Mouse (Mus musculus) liver, embryonic 11.5 days (tissue): Measurements from ENCODE around the gene Sf3a1. TPM values are rescaled to one million over a fixed set of nuclear protein-coding genes. Genes with fewer than 3 reads are reported as not detected.
"Not testable (repeated sequence)": the region's sequence is repeated elsewhere in the genome, so short reads cannot be mapped to it uniquely, and the experiment has no call there.

ENCODE experiments used
- ATAC-seq: fragments of 200-750 bp; cut with Nextera tagmentation; replicated peaks from 2 replicates; pipeline ENCODE4 v1.8.0; 2017; ENCODE audit warnings: moderate number of reproducible peaks, mild to moderate bottlenecking, moderate TSS enrichment, moderate library complexity; ENCODE audit not compliant: low FRiP score
- DNase-seq: peaks from one replicate; pipeline ENCODE4 v3.0.0-alpha.2; 2017; ENCODE audit warnings: low spot score
- H3K27ac ChIP-seq: fragments of 300-500 bp; sonication (generic); 2 replicates; pipeline ENCODE4 v1.5.1; 2014; ENCODE audit warnings: mild to moderate bottlenecking, low read depth, low read length, control low read depth
- H3K27me3 ChIP-seq: fragments of 300-500 bp; sonication (generic); replicated peaks from 2 replicates; pipeline ENCODE4 v1.6.1; 2014; ENCODE audit warnings: low read length, mixed read lengths; ENCODE audit not compliant: control insufficient read depth, insufficient read depth
- H3K36me3 ChIP-seq: fragments of 300-500 bp; sonication (generic); 2 replicates; pipeline ENCODE4 v1.6.1; 2014; ENCODE audit warnings: mild to moderate bottlenecking, low read length, moderate library complexity, mixed read lengths; ENCODE audit not compliant: control insufficient read depth, insufficient read depth
- H3K4me1 ChIP-seq: fragments of 300-500 bp; sonication (generic); replicated peaks from 2 replicates; pipeline ENCODE4 v1.6.1; 2014; ENCODE audit warnings: low read length, mixed read lengths; ENCODE audit not compliant: control insufficient read depth, insufficient read depth
- H3K4me2 ChIP-seq: fragments of 300-500 bp; sonication (generic); 2 replicates; pipeline ENCODE4 v1.6.1; 2014; ENCODE audit warnings: mild to moderate bottlenecking, control low read depth, moderate library complexity
- H3K4me3 ChIP-seq: fragments of 300-500 bp; sonication (generic); 2 replicates; pipeline ENCODE4 v1.5.1; 2014; ENCODE audit warnings: low read depth, low read length, control low read depth
- H3K9ac ChIP-seq: fragments of 300-500 bp; sonication (generic); 2 replicates; pipeline ENCODE4 v1.6.1; 2014; ENCODE audit warnings: low read depth, low read length, control low read depth
- H3K9me3 ChIP-seq: fragments of 300-500 bp; sonication (generic); 2 replicates; pipeline ENCODE4 v1.6.1; 2016; ENCODE audit warnings: low read length, inconsistent platforms, mixed read lengths; ENCODE audit not compliant: control insufficient read depth
- WGBS: fragments of 180-500 bp; shearing (Covaris S2); extraction: QIAGEN DNeasy Blood & Tissue Kit; methylation state at CpG from one replicate; pipeline ENCODE4 v1.1.7; 2014; 5-methylcytosine and 5-hydroxymethylcytosine counted together
- polyA plus RNA-seq: library from polyadenylated mRNA; unstranded; fragments of >200 nt; fragmentation: Nextera tagmentation; extraction: Ambion mirVana; gene quantifications from 2 replicates; pipeline ENCODE4 v1.2.1, GENCODE M21; 2014

Sf3a1 gene
- polyA plus RNA-seq, result 76.0 and 76.7 TPM in 2 replicates

DNA sequence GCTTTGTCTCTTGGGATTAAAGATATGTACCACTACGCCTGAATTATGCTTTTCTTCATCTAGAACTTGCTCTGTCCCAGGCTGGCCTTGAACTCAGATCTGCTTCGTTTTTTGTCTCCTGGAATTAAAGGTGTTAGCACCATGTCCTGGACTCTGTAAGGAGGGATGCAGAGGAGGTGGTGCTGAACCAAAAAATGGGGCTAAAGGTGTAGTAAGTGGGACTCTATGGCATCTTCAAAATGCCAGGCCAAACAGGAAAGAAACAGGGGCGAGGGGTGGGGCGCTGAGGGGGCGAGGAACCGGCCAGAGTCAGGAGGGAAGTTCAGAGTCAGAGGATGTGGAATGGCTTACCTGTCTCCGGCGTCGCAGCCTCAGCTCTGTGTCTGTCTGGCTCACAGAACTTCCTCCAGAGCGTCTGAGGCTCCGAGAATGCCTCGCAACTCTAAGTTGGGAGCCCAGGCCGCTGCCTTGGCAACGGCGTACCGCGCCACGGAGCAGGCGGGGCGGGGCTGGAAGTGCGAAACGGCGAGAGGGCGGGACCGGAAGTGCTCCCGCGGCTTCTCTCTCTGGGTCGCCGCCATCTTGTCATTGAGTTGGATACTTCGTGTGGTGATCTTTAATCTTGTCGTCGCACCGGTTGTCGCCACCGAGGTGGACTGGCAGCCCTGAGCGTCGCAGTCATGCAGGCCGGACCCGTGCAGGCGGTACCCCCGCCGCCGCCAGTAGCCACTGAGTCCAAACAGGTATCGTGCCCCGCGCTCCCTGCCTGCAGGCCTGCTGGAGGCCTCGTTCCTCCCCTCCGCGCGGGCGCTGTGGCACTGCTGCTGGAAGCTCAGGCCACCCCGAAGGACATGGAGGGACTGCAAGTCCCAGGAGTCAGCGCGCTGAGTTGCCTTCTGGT, at the start of gene Sf3a1, which contains the start of gene Ccdc157:
TSS of gene Sf3a1 (plus strand) at position 543 of the 901 bp plus-strand sequence.
TSS of gene Ccdc157 (minus strand) at position 486 of the 901 bp plus-strand sequence.
- peak; percentile 96 for ATAC-seq
- Histone ChIP-seq H3K4me2 (peak within 1 kb of the TSS; percentile 97), H3K4me3 (peak within 1 kb of the TSS; percentile 95), H3K4me1 (peaks cover 25% of the 10 kb centered on the region), H3K27me3 (no peaks in the 10 kb centered on the region), H3K9ac (peak within 1 kb of the TSS; percentile 91), H3K36me3 (peaks cover 24% of the 10 kb centered on the region), H3K9me3 (no peaks in the 10 kb centered on the region), H3K27ac (peak within 1 kb of the TSS; percentile 87)
- peak; percentile 92 for DNase-seq
- WGBS, result 2% methylated on average over 54 of the region's 54 CpGs

DNA sequence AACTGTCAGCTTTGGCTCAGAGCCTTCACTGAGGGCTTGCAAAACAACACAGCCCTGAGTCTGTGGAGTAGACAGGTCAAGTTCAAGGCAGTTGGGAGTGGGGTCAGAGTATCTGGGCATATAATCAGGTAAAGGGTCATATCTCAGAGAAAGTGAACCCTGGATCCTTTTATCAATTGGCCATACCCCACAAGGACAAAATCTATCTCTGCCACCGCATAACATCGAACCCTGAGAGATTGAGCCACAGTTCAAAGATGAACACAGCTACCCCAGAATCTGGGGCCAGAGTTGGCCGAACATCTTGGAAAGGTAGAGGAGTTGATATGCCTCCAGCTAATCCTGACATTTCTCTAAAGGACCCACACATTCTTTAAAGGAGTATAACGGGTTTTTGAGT, 48.1 kb upstream of the Sf3a1 start:
- H3K27me3 ChIP-seq, result peaks cover 5% of the 10 kb centered on the region
- no peaks in the 10 kb centered on the region for H3K36me3 ChIP-seq
- peaks cover 9% of the 10 kb centered on the region for H3K4me1 ChIP-seq
- H3K9me3 ChIP-seq, result no peaks in the 10 kb centered on the region
- H3K27ac ChIP-seq, result no peak overlapping the region
- 81% methylated on average over 4 of the region's 4 CpGs for WGBS
- DNase-seq, result no peak
- no peak overlapping the region for H3K9ac ChIP-seq
- H3K4me3 ChIP-seq, result no peak overlapping the region
- H3K4me2 ChIP-seq, result no peak overlapping the region
- no peak for ATAC-seq

DNA sequence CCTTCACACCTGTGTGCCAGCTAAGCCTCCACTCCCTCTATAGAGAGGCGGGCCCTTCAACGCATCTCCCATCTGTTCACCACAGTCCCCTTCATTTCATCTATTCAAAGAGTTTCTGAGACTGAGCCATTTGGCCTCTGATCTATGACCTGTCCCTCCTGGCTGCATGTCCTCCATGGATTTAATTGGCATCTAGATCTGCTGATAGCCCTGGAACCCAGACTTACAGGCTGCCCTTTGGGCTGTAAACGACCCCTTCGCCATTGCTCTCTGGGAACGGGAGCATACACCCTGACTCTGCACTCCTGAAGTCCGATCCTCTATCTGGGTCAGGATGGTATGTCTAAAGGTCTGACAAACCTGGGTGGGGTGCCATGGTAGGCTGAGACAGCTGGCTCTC, 47.3 kb upstream of the Sf3a1 start:
- Histone ChIP-seq H3K4me1 (peaks cover 17% of the 10 kb centered on the region), H3K4me2 (no peak overlapping the region), H3K9ac (no peak overlapping the region), H3K36me3 (no peaks in the 10 kb centered on the region), H3K27ac (no peak overlapping the region), H3K4me3 (no peak overlapping the region), H3K9me3 (no peaks in the 10 kb centered on the region), H3K27me3 (peaks cover 13% of the 10 kb centered on the region)
- no peak for ATAC-seq
- 80% methylated on average over 6 of the region's 6 CpGs for WGBS
- no peak for DNase-seq

DNA sequence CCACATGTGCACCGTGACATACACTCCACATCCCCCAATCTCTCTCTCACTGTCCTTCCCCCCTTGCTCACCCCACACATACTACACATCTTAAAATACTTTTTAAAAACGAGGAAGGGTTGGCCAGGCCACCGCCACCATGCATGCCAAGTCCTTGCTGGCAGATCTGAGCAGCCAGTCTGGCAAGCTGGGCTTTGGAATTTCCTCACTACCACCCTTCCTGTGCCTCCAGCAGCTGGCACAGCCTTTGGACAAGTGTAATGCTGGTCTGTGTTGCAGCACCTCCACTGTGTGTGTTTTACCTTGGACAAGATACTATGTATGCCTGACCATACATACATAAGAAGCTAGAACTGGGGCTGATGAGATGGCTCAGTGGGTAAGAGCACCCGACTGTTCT, 46.7 kb upstream of the Sf3a1 start:
- ATAC-seq (no peak), DNase-seq (no peak)
- H3K4me2 ChIP-seq, result no peak overlapping the region
- peaks cover 21% of the 10 kb centered on the region for H3K4me1 ChIP-seq
- H3K9ac ChIP-seq, result no peak overlapping the region
- no peaks in the 10 kb centered on the region for H3K36me3 ChIP-seq
- H3K27ac ChIP-seq, result no peak overlapping the region
- H3K9me3 ChIP-seq, result no peaks in the 10 kb centered on the region
- 81% methylated on average over 4 of the region's 4 CpGs for WGBS
- no peak overlapping the region for H3K4me3 ChIP-seq
- H3K27me3 ChIP-seq, result peaks cover 19% of the 10 kb centered on the region

DNA sequence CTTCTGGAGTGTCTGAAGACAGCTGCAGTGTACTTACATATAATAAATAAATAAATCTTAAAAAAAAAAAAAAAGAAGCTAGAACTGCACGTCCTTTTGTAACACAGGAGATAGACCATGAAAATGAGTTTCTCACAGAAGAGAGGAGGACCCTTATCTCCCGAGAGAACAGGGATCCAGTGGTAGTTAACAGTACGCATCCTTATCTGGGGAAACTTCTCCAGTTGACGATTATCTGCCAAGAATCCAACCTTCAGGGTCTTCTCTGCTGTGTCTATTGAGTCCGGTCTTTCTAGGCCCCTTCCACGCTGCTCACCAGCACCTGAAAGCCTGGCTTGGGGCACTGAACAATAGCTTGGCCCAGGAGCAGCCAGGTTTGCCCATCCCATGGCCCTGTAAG, 46.2 kb upstream of the Sf3a1 start:
- no peak overlapping the region for H3K4me3 ChIP-seq
- H3K9ac ChIP-seq, result no peak overlapping the region
- peaks cover 24% of the 10 kb centered on the region for H3K27me3 ChIP-seq
- no peak overlapping the region for H3K4me2 ChIP-seq
- no peaks in the 10 kb centered on the region for H3K9me3 ChIP-seq
- H3K27ac ChIP-seq, result no peak overlapping the region
- ATAC-seq (no peak), DNase-seq (no peak)
- H3K36me3 ChIP-seq, result no peaks in the 10 kb centered on the region
- WGBS, result 50% methylated on average over 6 of the region's 6 CpGs
- H3K4me1 ChIP-seq, result peaks cover 25% of the 10 kb centered on the region

DNA sequence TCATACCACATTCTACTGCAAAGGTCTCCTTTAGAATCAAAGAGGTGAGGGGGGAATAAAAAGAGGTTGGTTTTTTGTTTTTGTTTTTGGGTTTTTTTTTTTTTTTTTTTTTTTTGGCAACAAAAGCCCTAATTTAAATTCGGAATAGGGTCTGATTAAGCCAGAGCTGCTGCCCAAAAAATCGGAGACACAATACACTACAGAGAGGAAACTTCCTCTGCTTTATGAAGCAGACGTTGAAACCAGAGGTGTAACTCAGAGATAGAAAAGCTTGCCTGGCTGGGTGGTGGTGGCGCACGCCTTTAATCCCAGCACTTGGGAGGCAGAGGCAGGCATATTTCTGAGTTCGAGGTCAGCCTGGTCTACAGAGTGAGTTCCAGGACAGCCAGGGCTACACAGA, 45.6 kb upstream of the Sf3a1 start:
- H3K4me3 ChIP-seq, DNase-seq, H3K36me3 ChIP-seq, ATAC-seq, H3K9ac ChIP-seq, H3K4me2 ChIP-seq, H3K27ac ChIP-seq, H3K9me3 ChIP-seq: not testable (repeated sequence)
- WGBS, result 77% methylated on average over 6 of the region's 6 CpGs
- H3K4me1 ChIP-seq, result peaks cover 26% of the 10 kb centered on the region
- peaks cover 29% of the 10 kb centered on the region for H3K27me3 ChIP-seq

DNA sequence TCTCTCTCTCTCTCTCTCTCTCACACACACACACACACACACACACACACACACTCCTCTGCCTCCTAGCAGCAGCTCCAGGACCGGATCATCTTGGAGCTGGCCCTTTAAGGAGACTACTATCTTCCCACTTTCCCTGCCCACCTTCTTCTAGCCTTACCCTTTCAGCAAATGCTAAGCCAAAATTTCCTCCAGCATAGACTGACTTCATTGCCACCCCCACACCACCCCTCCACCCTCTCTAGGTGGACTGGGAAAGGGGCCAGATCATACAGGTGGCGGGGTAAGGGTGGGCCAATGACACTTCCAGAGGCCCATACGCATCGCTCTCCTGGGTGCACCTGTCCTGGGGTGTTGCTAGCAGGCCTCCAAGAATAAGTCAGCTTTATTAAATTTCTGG, 44.7 kb upstream of the Sf3a1 start:
- Histone ChIP-seq H3K9me3 (no peaks in the 10 kb centered on the region), H3K36me3 (no peaks in the 10 kb centered on the region), H3K27ac (no peak overlapping the region), H3K9ac (no peak overlapping the region), H3K4me2 (no peak overlapping the region), H3K4me1 (peaks cover 26% of the 10 kb centered on the region), H3K4me3 (no peak overlapping the region), H3K27me3 (peaks cover 33% of the 10 kb centered on the region)
- no peak for DNase-seq
- WGBS, result 93% methylated on average over 4 of the region's 4 CpGs
- no peak for ATAC-seq

DNA sequence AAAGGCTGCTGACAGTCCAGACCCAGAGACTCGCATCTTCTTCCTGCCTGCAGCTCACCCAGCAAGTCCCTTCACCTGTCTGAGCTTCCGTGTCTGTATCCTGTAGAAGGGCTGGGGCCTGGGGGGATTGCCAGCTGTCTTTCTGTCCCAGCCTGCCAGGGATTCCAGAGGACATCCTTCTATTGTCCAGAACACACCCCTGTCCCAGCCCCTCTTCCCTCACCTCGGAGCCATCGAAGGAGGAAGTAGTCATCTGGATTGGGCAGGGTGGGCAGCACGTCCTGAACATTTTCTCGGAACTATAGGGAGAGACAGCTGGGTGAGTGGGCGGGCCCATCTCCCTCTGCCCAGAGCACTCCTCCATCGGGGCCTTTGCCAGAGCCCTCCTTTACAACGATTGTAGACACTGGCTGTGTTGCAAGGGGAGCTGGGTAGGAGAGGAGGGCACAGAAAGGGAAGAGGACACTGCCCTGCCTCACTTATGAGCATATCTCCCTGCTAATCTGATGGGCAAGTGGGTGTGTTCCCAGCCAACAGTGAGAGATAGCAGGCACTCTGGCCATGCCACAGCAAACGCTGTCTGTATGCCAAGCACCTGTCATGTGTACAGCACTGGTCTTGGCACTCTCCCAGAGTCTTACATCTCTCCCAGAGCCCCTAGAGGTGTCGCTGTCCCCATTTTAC, 43.5 kb upstream of the Sf3a1 start:
- H3K27me3 ChIP-seq, result peaks cover 33% of the 10 kb centered on the region
- H3K9me3 ChIP-seq, result no peaks in the 10 kb centered on the region
- 43% methylated on average over 11 of the region's 11 CpGs for WGBS
- H3K27ac ChIP-seq, result no peak overlapping the region
- peak overlapping the region; percentile 91 for H3K4me2 ChIP-seq
- H3K4me3 ChIP-seq, result no peak overlapping the region
- H3K4me1 ChIP-seq, result peaks cover 26% of the 10 kb centered on the region
- no peak for ATAC-seq
- DNase-seq, result no peak
- 0 out of 2 replicates have a peak overlapping the region, but pooled peaks have one; percentile 12 for H3K9ac ChIP-seq
- no peaks in the 10 kb centered on the region for H3K36me3 ChIP-seq
